In genomic region chr17:13551693-13552404, GRCm38 (mm10) we compare ENCODE assay signal across 8 mouse cellular contexts.
DNase-seq lines count a peak whose midpoint lies in the region; ATAC-seq and TF ChIP-seq lines count a peak whose summit lies in the region.
"Not testable (repeated sequence)": the region's sequence is repeated elsewhere in the genome, so short reads cannot be mapped to it uniquely, and the experiment has no call there.

No protein-coding gene starts in this region.

- H3K9ac ChIP-seq in MEL (ENCODE audit: control insufficient read depth, low read depth, low read length, poor library complexity, severe bottlenecking); embryonic facial prominence, embryonic 15.5 days; hindbrain, embryonic 15.5 days; liver, adult 2 months (ENCODE audit: low read depth, low read length); neural tube, embryonic 12.5 days: not testable (repeated sequence)

- not testable (repeated sequence) for H3K9me3 ChIP-seq in MEL (replicated peaks; ENCODE audit: insufficient read depth, low read length)
- peaks cover 39% of the 10 kb centered on the region for H3K9me3 ChIP-seq in embryonic facial prominence, embryonic 15.5 days (replicated peaks)
- H3K9me3 ChIP-seq in hindbrain, embryonic 15.5 days, result peaks cover 41% of the 10 kb centered on the region
- H3K9me3 ChIP-seq in neural tube, embryonic 12.5 days, result peaks cover 46% of the 10 kb centered on the region

- not testable (repeated sequence) for H3K27ac ChIP-seq in MEL (ENCODE audit: control insufficient read depth, low read depth, low read length); embryonic facial prominence, embryonic 15.5 days (replicated peaks); hindbrain, embryonic 15.5 days (replicated peaks); liver, adult 2 months (replicated peaks; ENCODE audit: insufficient read depth, low read depth, low read length); neural tube, embryonic 12.5 days

- not testable (repeated sequence) for H3K79me2 ChIP-seq in MEL (ENCODE audit: control insufficient read depth, insufficient read depth, low read length, poor library complexity); liver, adult 2 months (ENCODE audit: control insufficient read depth, insufficient read depth, low read length)

- H3K4me2 ChIP-seq in embryonic facial prominence, embryonic 15.5 days (replicated peaks); hindbrain, embryonic 15.5 days; neural tube, embryonic 12.5 days (replicated peaks): not testable (repeated sequence)

- not testable (repeated sequence) for H3K36me3 ChIP-seq in MEL (ENCODE audit: control insufficient read depth in 1 of 2, insufficient read depth in 2 of 2, low read length in 2 of 2); embryonic facial prominence, embryonic 15.5 days; hindbrain, embryonic 15.5 days; liver, adult 2 months (ENCODE audit: control insufficient read depth, insufficient read depth, low read length); neural tube, embryonic 12.5 days

- peak; percentile 37 for DNase-seq in MEL (ENCODE audit: low read depth, low spot score)
- peak; percentile 47 for DNase-seq in liver, adult 2 months (ENCODE audit: extremely low read depth, low read depth, low spot score)
- DNase-seq in yolk sac, embryonic 10.5 days (ENCODE audit: low spot score), result peak; percentile 70

- not testable (repeated sequence) for TF ChIP-seq CTCF in MEL (IDR thresholded peaks at IDR 0.05 in 2 of 3, conservative IDR thresholded peaks at IDR 0.05 in 1 of 3; ENCODE audit: control insufficient read depth in 1 of 3, insufficient read depth in 1 of 3, low read depth in 2 of 3, low read length in 3 of 3, poor library complexity in 1 of 3, severe bottlenecking in 1 of 3); liver, adult 2 months (IDR thresholded peaks at IDR 0.05; ENCODE audit: low read depth, low read length)

- H3K4me1 ChIP-seq in MEL (ENCODE audit: control insufficient read depth in 1 of 2, insufficient read depth in 2 of 2, low read length in 2 of 2); embryonic facial prominence, embryonic 15.5 days; hindbrain, embryonic 15.5 days (replicated peaks); liver, adult 2 months (ENCODE audit: control insufficient read depth, insufficient read depth, low read length); neural tube, embryonic 12.5 days: not testable (repeated sequence)

- H3K4me3 ChIP-seq in MEL (ENCODE audit: control insufficient read depth in 1 of 2, insufficient read depth in 1 of 2, low read depth in 2 of 2, low read length in 2 of 2); embryonic facial prominence, embryonic 15.5 days (replicated peaks); hindbrain, embryonic 15.5 days; liver, adult 2 months (ENCODE audit: insufficient read depth, low read depth, low read length): not testable (repeated sequence)
- peak overlapping the region; percentile 0; the same call in 1 of the 2 replicates for H3K4me3 ChIP-seq in neural tube, embryonic 12.5 days

- not testable (repeated sequence) for TF ChIP-seq POLR2A in MEL (IDR thresholded peaks at IDR 0.05; ENCODE audit: control insufficient read depth in 1 of 2, insufficient read depth in 1 of 2, low read depth in 1 of 2, low read length in 2 of 2, poor library complexity in 1 of 2); liver, adult 2 months (IDR thresholded peaks at IDR 0.05; ENCODE audit: extremely low read depth, insufficient read depth, low read length)

- ATAC-seq in embryonic facial prominence, embryonic 15.5 days (ENCODE audit: insufficient number of reproducible peaks, low FRiP score, low TSS enrichment, low read depth), result peak; percentile 68
- peak; percentile 66 for ATAC-seq in granulocyte monocyte progenitor cell, adult 5-6 weeks (replicated peaks; ENCODE audit: poor library complexity, severe bottlenecking)
- peak; percentile 77 for ATAC-seq in hindbrain, embryonic 15.5 days (ENCODE audit: low FRiP score, low read depth)
- ATAC-seq in megakaryocyte progenitor cell, adult 5-6 weeks (replicated peaks; ENCODE audit: poor library complexity), result peak; percentile 67
- peak; percentile 70 for ATAC-seq in neural tube, embryonic 12.5 days (ENCODE audit: low FRiP score, low read depth)

- not testable (repeated sequence) for TF ChIP-seq RAD21 in MEL (IDR thresholded peaks at IDR 0.05; ENCODE audit: low read depth, low read length)

- TF ChIP-seq EP300 in MEL (IDR thresholded peaks at IDR 0.05; ENCODE audit: low read depth in 1 of 2, low read length in 2 of 2), result not testable (repeated sequence)

- H3K27me3 ChIP-seq in MEL (ENCODE audit: control insufficient read depth in 1 of 2, insufficient read depth in 2 of 2, low read length in 2 of 2); embryonic facial prominence, embryonic 15.5 days; hindbrain, embryonic 15.5 days; liver, adult 2 months (ENCODE audit: control insufficient read depth, insufficient read depth, low read length); neural tube, embryonic 12.5 days (replicated peaks): not testable (repeated sequence)
